Mouse (Mus musculus) midbrain, embryonic 14.5 days (tissue): ENCODE measurements at regions not wholly inside any gene's neighbourhood (a gene's known extent, or its start where the extent isn't known, plus 50 kb on each side); places are given as distances from the start of the nearest gene placed in this dataset.

Experiments used
- ATAC-seq: fragments of 200-750 bp; cut with Nextera tagmentation; 2 replicates; pipeline ENCODE4 v1.8.0; 2017; ENCODE audit warnings: moderate number of reproducible peaks, moderate library complexity; ENCODE audit not compliant: low FRiP score, low TSS enrichment
- DNase-seq: peaks from one replicate; pipeline ENCODE4 v3.0.0-alpha.2; 2015
- H3K27ac ChIP-seq: fragments of 300-500 bp; sonication (generic); replicated peaks from 2 replicates; pipeline ENCODE4 v1.5.1; 2014; ENCODE audit warnings: mild to moderate bottlenecking, low read depth, low read length, moderate library complexity
- H3K27me3 ChIP-seq: fragments of 300-500 bp; sonication (generic); 2 replicates; pipeline ENCODE4 v1.6.1; 2014; ENCODE audit warnings: low read length, control low read depth, mixed read lengths; ENCODE audit not compliant: control insufficient read depth, insufficient read depth
- H3K36me3 ChIP-seq: fragments of 300-500 bp; sonication (generic); 2 replicates; pipeline ENCODE4 v1.6.1; 2014; ENCODE audit warnings: low read length, control low read depth; ENCODE audit not compliant: control insufficient read depth, insufficient read depth
- H3K4me1 ChIP-seq: fragments of 300-500 bp; sonication (generic); 2 replicates; pipeline ENCODE4 v1.6.1; 2014; ENCODE audit warnings: mild to moderate bottlenecking, antibody characterized with exemption, low read length, control low read depth; ENCODE audit not compliant: control insufficient read depth, insufficient read depth
- H3K4me2 ChIP-seq: fragments of 300-500 bp; sonication (generic); 2 replicates; pipeline ENCODE4 v1.6.1; 2014; ENCODE audit warnings: mild to moderate bottlenecking, low read length, moderate library complexity
- H3K4me3 ChIP-seq: fragments of 300-500 bp; sonication (generic); replicated peaks from 2 replicates; pipeline ENCODE4 v1.5.1; 2014; ENCODE audit warnings: low read depth, low read length
- H3K9ac ChIP-seq: fragments of 300-500 bp; sonication (generic); replicated peaks from 2 replicates; pipeline ENCODE4 v1.6.1; 2014; ENCODE audit warnings: mild to moderate bottlenecking, low read length, moderate library complexity
- H3K9me3 ChIP-seq: fragments of 300-500 bp; sonication (generic); 2 replicates; pipeline ENCODE4 v1.6.1; 2016; ENCODE audit warnings: low read length, control low read depth, mixed read lengths; ENCODE audit not compliant: control insufficient read depth
- WGBS: fragments of 180-500 bp; shearing (Covaris S2); extraction: QIAGEN DNeasy Blood & Tissue Kit; methylation state at CpG from one replicate; pipeline ENCODE4 v1.1.7; 2014; 5-methylcytosine and 5-hydroxymethylcytosine counted together

DNA sequence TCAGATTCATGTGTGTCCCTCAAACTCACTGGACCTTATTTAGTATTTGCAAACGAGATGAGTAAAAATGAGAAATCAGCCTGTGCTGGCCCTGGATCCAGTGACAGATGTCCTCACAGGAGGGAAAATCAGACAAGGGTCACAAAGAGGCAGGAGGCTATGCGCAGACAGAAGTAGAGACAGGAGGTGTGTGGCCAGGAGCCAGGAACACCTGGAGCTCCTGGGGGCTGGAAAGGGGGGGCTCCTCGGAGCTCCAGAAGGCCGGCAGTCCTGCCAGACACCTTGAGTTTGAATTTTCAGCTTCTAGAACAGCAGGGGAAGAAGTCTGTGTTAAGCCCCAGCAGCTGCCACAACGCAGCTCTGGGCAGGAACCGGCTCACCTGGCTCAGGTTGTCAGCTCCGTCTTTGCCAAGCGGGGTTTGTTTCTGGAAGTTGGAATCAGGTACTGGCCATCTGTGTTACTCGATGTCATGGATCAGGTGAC lies 53.7 kb upstream of the Lrpap1 start:
- ATAC-seq = no peak
- Histone ChIP-seq H3K9ac (no peak overlapping the region), H3K27ac (no peak overlapping the region)

GRCm38 (mm10) chr5:35158346-35159047 lies 52.9 kb upstream of the Lrpap1 start:
- Histone ChIP-seq H3K27me3 (no peaks in the 10 kb centered on the region), H3K4me3 (no peak overlapping the region), H3K4me1 (no peaks in the 10 kb centered on the region), H3K36me3 (no peaks in the 10 kb centered on the region), H3K9ac (no peak overlapping the region), H3K27ac (no peak overlapping the region), H3K9me3 (no peaks in the 10 kb centered on the region), H3K4me2 (no peak overlapping the region)
- ATAC-seq = no peak
- DNase-seq = no peak
- WGBS = 65% methylated on average over 8 of the region's 8 CpGs

More for the DNA sequence above, 53.7 kb upstream of the Lrpap1 start:
- Histone ChIP-seq H3K4me1 (no peaks in the 10 kb centered on the region), H3K9me3 (no peaks in the 10 kb centered on the region), H3K4me2 (no peak overlapping the region), H3K27me3 (no peaks in the 10 kb centered on the region), H3K36me3 (no peaks in the 10 kb centered on the region), H3K4me3 (no peak overlapping the region)
- DNase-seq = no peak
- 61% methylated on average over 9 of the region's 9 CpGs for WGBS

GRCm38 (mm10) chr5:35156371-35156770 lies 50.8 kb upstream of the Lrpap1 start:
- Histone ChIP-seq H3K9me3 (no peaks in the 10 kb centered on the region), H3K4me3 (no peak overlapping the region), H3K4me2 (no peak overlapping the region), H3K27me3 (no peaks in the 10 kb centered on the region), H3K4me1 (no peaks in the 10 kb centered on the region), H3K27ac (no peak overlapping the region), H3K36me3 (no peaks in the 10 kb centered on the region), H3K9ac (no peak overlapping the region)
- DNase-seq = no peak
- WGBS = 66% methylated on average over 7 of the region's 7 CpGs
- no peak for ATAC-seq

- no peak for ATAC-seq
- no peak for DNase-seq
- H3K4me3 ChIP-seq = no peak overlapping the region
- 0 out of 2 replicates have a peak, but pooled peaks cover 3% of the 10 kb centered on the region for H3K9me3 ChIP-seq
- H3K4me1 ChIP-seq = no peaks in the 10 kb centered on the region
- no peak overlapping the region for H3K4me2 ChIP-seq
- H3K9ac ChIP-seq = no peak overlapping the region
- no peak overlapping the region for H3K27ac ChIP-seq
- H3K36me3 ChIP-seq = no peaks in the 10 kb centered on the region
- no peaks in the 10 kb centered on the region for H3K27me3 ChIP-seq
- WGBS = 77% methylated on average over 3 of the region's 3 CpGs
Measured at GRCm38 (mm10) chr5:35155717-35156116, 50.2 kb upstream of the Lrpap1 start.
